Mouse (Mus musculus): ENCODE measurements around the gene Tatdn2. TPM values are rescaled to one million over a fixed set of nuclear protein-coding genes. Genes with fewer than 3 reads are reported as not detected.
A peak's percentile ranks its signal among the peaks of the same experiment; 100 is the strongest.
"Not testable (repeated sequence)": the region's sequence is repeated elsewhere in the genome, so short reads cannot be mapped to it uniquely, and the experiment has no call there.

Gene Tatdn2
- polyA plus RNA-seq, 1 experiment from 2014 or later: 0.49 TPM

DNA sequence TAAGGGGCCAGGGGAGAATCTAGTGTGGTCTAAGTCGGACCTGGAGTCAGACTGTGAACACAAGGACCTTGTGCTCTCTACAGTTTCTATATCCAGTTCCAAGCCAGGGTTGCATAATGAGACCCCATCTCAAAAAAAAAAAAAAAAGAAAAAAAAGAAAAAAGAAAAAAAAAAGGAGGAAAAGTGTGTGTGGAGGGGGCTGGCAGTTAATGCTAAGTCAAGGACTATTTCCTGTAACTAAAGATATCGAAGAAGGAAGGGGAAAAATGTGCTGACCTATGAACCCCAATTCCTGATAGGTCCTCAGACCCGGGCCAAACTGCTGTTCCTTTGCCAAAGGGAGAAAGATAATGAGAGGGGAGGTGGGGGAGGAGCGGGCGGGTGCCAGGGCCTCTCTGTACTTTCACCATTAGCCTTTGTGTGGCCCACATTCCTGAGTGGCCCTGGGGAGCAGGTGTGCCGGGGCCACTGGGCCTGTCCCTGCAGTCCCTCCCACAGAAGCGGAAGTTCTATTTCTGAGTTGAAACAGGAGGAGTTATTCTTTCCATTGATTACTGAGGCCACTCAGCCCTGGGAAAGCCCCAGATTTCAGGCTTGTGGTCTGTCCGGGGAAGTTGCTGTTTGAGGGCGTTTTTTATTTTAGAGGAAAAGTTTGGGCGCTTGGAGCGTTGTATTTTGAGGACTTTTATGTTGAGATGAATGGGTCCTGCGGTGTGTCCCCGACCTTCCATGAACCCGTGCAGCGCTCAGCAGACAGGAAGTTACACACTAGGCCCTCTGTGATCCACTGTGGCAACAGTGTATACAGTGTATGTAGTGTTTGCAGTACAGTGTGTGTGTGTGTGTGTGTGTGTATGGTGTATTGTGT lies 28.3 kb upstream of the Tatdn2 start:
- ATAC-seq (replicated peaks; ENCODE audit: extremely low read depth, insufficient read depth, low FRiP score): peak; percentile 66
- WGBS: 37% methylated on average over 15 of the region's 15 CpGs

DNA sequence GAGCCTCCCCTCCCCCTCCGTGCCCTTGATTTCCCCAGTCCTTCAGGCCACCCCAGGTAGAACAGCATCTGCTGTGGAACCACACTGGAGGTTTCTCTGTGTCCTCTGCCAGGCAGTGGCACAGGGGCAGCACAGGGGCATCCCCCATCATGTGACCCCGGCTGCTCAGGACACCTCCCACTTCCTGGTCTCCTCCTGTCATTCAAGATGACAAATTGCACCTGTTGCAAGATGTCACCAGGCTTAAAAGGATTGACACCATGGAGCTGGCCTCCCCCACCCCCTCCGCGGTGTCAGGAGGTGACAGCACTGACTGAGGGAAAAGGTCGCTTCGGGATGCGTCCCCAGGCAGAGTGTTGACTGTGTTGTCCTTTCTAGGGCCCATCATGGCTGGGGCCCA lies 27.0 kb upstream of the Tatdn2 start:
- no peak overlapping the region for H3K4me2 ChIP-seq (ENCODE audit: low read depth, low read length)
- 60% methylated on average over 7 of the region's 7 CpGs for whole genome bisulfite sequencing
- no peak overlapping the region for H3K9ac ChIP-seq (ENCODE audit: low read length)
- no peak overlapping the region for H3K27ac ChIP-seq (ENCODE audit: low read length)
- H3K4me3 ChIP-seq (ENCODE audit: low read length): no peak overlapping the region
- H3K9me3 ChIP-seq (replicated peaks; ENCODE audit: control insufficient read depth, low read length): peaks cover 6% of the 10 kb centered on the region
- no peak; the same call in 1 of the 2 replicates for ATAC-seq (replicated peaks; ENCODE audit: extremely low read depth, insufficient read depth, low FRiP score)
- H3K4me1 ChIP-seq (ENCODE audit: control insufficient read depth, insufficient read depth, low read length): peaks cover 7% of the 10 kb centered on the region
- H3K36me3 ChIP-seq (ENCODE audit: control insufficient read depth, insufficient read depth): peaks cover 5% of the 10 kb centered on the region
- H3K27me3 ChIP-seq (ENCODE audit: control insufficient read depth, insufficient read depth, low read length): no peaks in the 10 kb centered on the region

More for the DNA sequence above, 28.3 kb upstream of the Tatdn2 start:
- H3K9ac ChIP-seq (ENCODE audit: low read length): no peak overlapping the region
- no peak overlapping the region for H3K4me3 ChIP-seq (ENCODE audit: low read length)
- H3K27ac ChIP-seq (ENCODE audit: low read length): peak overlapping the region; percentile 71
- H3K4me2 ChIP-seq (ENCODE audit: low read depth, low read length): peak overlapping the region; percentile 6; the same call in 1 of the 2 replicates
- H3K9me3 ChIP-seq (replicated peaks; ENCODE audit: control insufficient read depth, low read length): peaks cover 6% of the 10 kb centered on the region
- H3K4me1 ChIP-seq (ENCODE audit: control insufficient read depth, insufficient read depth, low read length): peaks cover 7% of the 10 kb centered on the region
- H3K27me3 ChIP-seq (ENCODE audit: control insufficient read depth, insufficient read depth, low read length): no peaks in the 10 kb centered on the region
- peaks cover 5% of the 10 kb centered on the region for H3K36me3 ChIP-seq (ENCODE audit: control insufficient read depth, insufficient read depth)

DNA sequence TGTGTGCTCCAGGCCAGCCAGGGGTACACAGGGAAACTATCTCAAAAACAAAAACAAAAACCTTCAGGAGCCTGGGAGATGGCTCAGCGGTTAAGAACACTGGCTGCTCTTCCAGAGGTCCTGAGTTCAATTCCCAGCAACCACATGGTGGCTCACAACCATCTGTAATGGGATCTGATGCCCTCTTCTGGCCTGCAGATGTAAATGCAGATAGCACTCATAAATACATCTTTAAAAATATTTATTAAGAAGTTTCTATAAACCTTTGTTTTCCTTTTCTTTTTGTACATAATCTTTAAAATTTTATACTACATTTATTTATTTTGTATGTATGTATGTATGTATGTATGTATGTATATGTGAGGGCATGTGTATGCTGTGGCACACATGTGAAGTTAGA lies 24.8 kb upstream of the Tatdn2 start:
- H3K4me2 ChIP-seq (ENCODE audit: low read depth, low read length); H3K9me3 ChIP-seq (replicated peaks; ENCODE audit: control insufficient read depth, low read length); H3K4me3 ChIP-seq (ENCODE audit: low read length); H3K27me3 ChIP-seq (ENCODE audit: control insufficient read depth, insufficient read depth, low read length); ATAC-seq (replicated peaks; ENCODE audit: extremely low read depth, insufficient read depth, low FRiP score); H3K9ac ChIP-seq (ENCODE audit: low read length); H3K27ac ChIP-seq (ENCODE audit: low read length); H3K36me3 ChIP-seq (ENCODE audit: control insufficient read depth, insufficient read depth); H3K4me1 ChIP-seq (ENCODE audit: control insufficient read depth, insufficient read depth, low read length): not testable (repeated sequence)
- WGBS: 85% methylated on average over 1 of the region's 1 CpGs

DNA sequence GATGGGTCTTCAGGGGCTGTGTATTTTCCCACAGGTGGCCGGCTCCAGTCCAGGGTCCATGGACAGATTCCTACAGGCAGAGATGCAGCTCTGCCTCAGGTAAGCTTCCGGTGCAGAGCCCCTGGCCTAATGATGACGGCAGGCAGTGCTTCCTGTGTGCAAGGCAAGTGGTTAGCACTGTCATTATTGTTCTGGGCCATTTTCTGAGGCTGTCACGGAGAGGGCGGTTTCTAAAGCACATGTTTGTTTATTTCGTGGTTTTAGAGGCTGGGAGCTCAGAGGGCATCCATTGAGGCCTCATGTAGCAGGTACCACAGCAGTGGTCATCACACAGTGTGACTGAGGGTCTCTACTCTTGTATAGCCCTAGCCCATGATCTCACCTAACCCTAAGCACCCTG lies 23.9 kb upstream of the Tatdn2 start:
- ATAC-seq (replicated peaks; ENCODE audit: extremely low read depth, insufficient read depth, low FRiP score): no peak
- no peaks in the 10 kb centered on the region for H3K27me3 ChIP-seq (ENCODE audit: control insufficient read depth, insufficient read depth, low read length)
- peaks cover 7% of the 10 kb centered on the region for H3K4me1 ChIP-seq (ENCODE audit: control insufficient read depth, insufficient read depth, low read length)
- H3K27ac ChIP-seq (ENCODE audit: low read length): no peak overlapping the region
- WGBS: 78% methylated on average over 6 of the region's 6 CpGs
- H3K36me3 ChIP-seq (ENCODE audit: control insufficient read depth, insufficient read depth): peaks cover 5% of the 10 kb centered on the region
- H3K9ac ChIP-seq (ENCODE audit: low read length): no peak overlapping the region
- H3K9me3 ChIP-seq (replicated peaks; ENCODE audit: control insufficient read depth, low read length): peaks cover 6% of the 10 kb centered on the region
- H3K4me3 ChIP-seq (ENCODE audit: low read length): no peak overlapping the region
- H3K4me2 ChIP-seq (ENCODE audit: low read depth, low read length): no peak overlapping the region

- 74% methylated on average over 4 of the region's 4 CpGs for WGBS
- ATAC-seq (replicated peaks; ENCODE audit: extremely low read depth, insufficient read depth, low FRiP score): no peak
- H3K27me3 ChIP-seq (ENCODE audit: control insufficient read depth, insufficient read depth, low read length): no peaks in the 10 kb centered on the region
Measured at GRCm38 (mm10) chr6:113675234-113675633, 21.6 kb upstream of the Tatdn2 start.

GRCm38 (mm10) chr6:113675991-113676390 lies 20.9 kb upstream of the Tatdn2 start:
- no peak for ATAC-seq (replicated peaks; ENCODE audit: extremely low read depth, insufficient read depth, low FRiP score)
- peaks cover 5% of the 10 kb centered on the region for H3K36me3 ChIP-seq (ENCODE audit: control insufficient read depth, insufficient read depth)
- no peaks in the 10 kb centered on the region for H3K27me3 ChIP-seq (ENCODE audit: control insufficient read depth, insufficient read depth, low read length)
- WGBS: 93% methylated on average over 9 of the region's 9 CpGs
- H3K4me1 ChIP-seq (ENCODE audit: control insufficient read depth, insufficient read depth, low read length): no peaks in the 10 kb centered on the region
- no peak overlapping the region for H3K9ac ChIP-seq (ENCODE audit: low read length)
- peaks cover 6% of the 10 kb centered on the region for H3K9me3 ChIP-seq (replicated peaks; ENCODE audit: control insufficient read depth, low read length)
- no peak overlapping the region for H3K27ac ChIP-seq (ENCODE audit: low read length)
- H3K4me3 ChIP-seq (ENCODE audit: low read length): no peak overlapping the region
- H3K4me2 ChIP-seq (ENCODE audit: low read depth, low read length): no peak overlapping the region

More at GRCm38 (mm10) chr6:113675234-113675633, 21.6 kb upstream of the Tatdn2 start:
- Histone ChIP-seq H3K4me1 (ENCODE audit: control insufficient read depth, insufficient read depth, low read length) (no peaks in the 10 kb centered on the region), H3K36me3 (ENCODE audit: control insufficient read depth, insufficient read depth) (peaks cover 5% of the 10 kb centered on the region), H3K9ac (ENCODE audit: low read length) (no peak overlapping the region), H3K4me3 (ENCODE audit: low read length) (no peak overlapping the region), H3K9me3 (replicated peaks; ENCODE audit: control insufficient read depth, low read length) (peaks cover 6% of the 10 kb centered on the region), H3K4me2 (ENCODE audit: low read depth, low read length) (no peak overlapping the region), H3K27ac (ENCODE audit: low read length) (no peak overlapping the region)

DNA sequence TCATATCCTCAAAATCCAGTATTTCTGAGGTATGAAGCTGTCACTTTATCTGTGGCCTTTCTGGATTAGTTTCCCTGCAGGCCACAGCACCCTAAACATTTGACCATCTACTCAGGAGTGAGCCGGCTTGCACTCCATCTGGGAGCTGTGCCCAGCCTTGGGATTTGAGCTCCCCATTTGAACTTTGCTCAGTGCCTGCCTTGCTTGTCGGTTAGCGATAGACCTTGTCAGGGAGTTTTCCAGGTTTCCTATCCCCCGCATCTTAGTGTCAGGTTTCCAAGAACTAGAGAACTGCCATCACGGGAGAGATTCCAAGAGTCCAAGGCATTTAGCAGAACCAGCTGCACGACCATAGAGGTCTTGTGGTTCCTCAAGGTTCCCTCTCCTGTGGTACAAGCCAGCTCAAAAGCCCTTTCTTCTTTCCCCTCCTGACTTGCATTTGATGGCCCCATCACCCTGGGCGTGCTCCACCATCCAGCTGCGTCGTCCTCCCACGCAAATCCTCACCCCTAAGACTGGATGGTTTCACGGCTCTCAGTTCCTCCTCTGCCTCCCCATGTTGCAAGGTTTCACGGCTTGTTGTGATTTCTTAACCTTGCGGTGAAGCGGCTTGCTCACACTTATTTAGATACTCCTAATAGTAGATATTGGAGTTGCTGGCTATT lies 19.6 kb upstream of the Tatdn2 start:
- WGBS: 60% methylated on average over 14 of the region's 14 CpGs
- H3K27me3 ChIP-seq (ENCODE audit: control insufficient read depth, insufficient read depth, low read length): no peaks in the 10 kb centered on the region
- H3K36me3 ChIP-seq (ENCODE audit: control insufficient read depth, insufficient read depth): no peaks in the 10 kb centered on the region
- H3K9ac ChIP-seq (ENCODE audit: low read length): no peak overlapping the region
- ATAC-seq (replicated peaks; ENCODE audit: extremely low read depth, insufficient read depth, low FRiP score): no peak
- H3K4me2 ChIP-seq (ENCODE audit: low read depth, low read length): no peak overlapping the region
- H3K9me3 ChIP-seq (replicated peaks; ENCODE audit: control insufficient read depth, low read length): no peaks in the 10 kb centered on the region
- H3K4me3 ChIP-seq (ENCODE audit: low read length): no peak overlapping the region
- H3K4me1 ChIP-seq (ENCODE audit: control insufficient read depth, insufficient read depth, low read length): no peaks in the 10 kb centered on the region
- H3K27ac ChIP-seq (ENCODE audit: low read length): no peak overlapping the region

DNA sequence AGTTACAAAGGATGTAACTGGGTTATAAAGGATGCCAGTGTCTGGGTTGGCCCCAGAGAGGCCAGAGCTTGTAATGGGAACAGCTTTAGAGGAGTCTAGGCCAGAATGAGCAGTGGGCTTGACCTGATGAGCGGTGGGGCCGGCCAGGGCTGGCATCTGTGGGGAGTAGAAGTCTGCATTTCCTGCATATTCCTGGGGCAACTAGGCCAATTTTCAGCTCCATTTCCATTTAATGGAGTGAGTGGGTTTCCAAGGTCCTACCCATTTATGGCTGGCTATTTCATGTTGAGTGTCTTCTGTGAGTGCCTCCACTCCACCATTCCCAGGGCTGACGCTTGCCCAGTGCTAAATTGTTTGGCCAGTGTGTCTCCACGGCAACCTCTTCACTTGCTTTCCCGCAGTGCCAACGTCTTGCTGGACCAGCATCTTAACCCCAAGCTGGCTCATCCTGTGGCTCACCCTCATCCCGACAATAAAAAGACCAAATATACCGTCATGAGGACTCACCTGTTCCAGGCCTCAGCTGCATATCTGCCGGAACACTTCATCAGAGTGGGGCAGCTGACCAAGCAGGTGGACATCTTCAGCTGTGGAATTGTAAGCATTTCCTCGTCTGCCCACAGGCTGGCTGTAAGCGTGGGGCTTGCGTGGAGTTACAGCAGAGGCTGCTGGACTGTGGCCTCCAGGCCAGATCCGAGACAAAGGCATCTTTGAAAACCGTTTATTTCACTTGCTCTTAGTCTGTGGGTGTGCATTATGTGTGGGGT lies 18.4 kb upstream of the Tatdn2 start:
- no peak overlapping the region for H3K9ac ChIP-seq (ENCODE audit: low read length)
- WGBS: 77% methylated on average over 14 of the region's 14 CpGs
- H3K9me3 ChIP-seq (replicated peaks; ENCODE audit: control insufficient read depth, low read length): no peaks in the 10 kb centered on the region
- no peak overlapping the region for H3K27ac ChIP-seq (ENCODE audit: low read length)
- ATAC-seq (replicated peaks; ENCODE audit: extremely low read depth, insufficient read depth, low FRiP score): no peak
- no peak overlapping the region for H3K4me3 ChIP-seq (ENCODE audit: low read length)
- no peak overlapping the region for H3K4me2 ChIP-seq (ENCODE audit: low read depth, low read length)
- no peaks in the 10 kb centered on the region for H3K27me3 ChIP-seq (ENCODE audit: control insufficient read depth, insufficient read depth, low read length)
- no peaks in the 10 kb centered on the region for H3K4me1 ChIP-seq (ENCODE audit: control insufficient read depth, insufficient read depth, low read length)
- no peaks in the 10 kb centered on the region for H3K36me3 ChIP-seq (ENCODE audit: control insufficient read depth, insufficient read depth)
